Mouse (Mus musculus) CD8-positive naive resting alpha-beta T cell, adult 57 days (primary cell): Measurements from ENCODE around the gene Chst5. TPM values are rescaled to one million over a fixed set of nuclear protein-coding genes. Genes with fewer than 3 reads are reported as not detected.

ENCODE experiments used
- total RNA-seq: library from RNA; stranded (reverse); gene quantifications from one replicate; pipeline ENCODE4 v1.2.4, GENCODE M21; 2023

Gene Chst5
- total RNA-seq, result not detected

GRCm38 (mm10) chr8:111909621-111910450 is at the start of gene Chst5:
Gene Chst5, minus strand, starts transcription at chr8:111910447.

GRCm38 (mm10) chr8:111940171-111941100 is 30.2 kb upstream of the Chst5 start, which contains the start of gene Gabarapl2:
Gene Gabarapl2, plus strand, starts transcription at chr8:111940703.

GRCm38 (mm10) chr8:111933348-111934076 is 23.3 kb upstream of the Chst5 start, which contains the start of gene Tmem231:
Gene Tmem231, minus strand, starts transcription at chr8:111933881.

GRCm38 (mm10) chr8:111876355-111876948 is 33.8 kb downstream of the Chst5 start, which contains the start of gene Tmem170:
Gene Tmem170, minus strand, starts transcription at chr8:111876750.

GRCm38 (mm10) chr8:111853861-111854501 is 56.3 kb downstream of the Chst5 start, which contains the start of gene Cfdp1:
Gene Cfdp1, minus strand, starts transcription at chr8:111854291.

Other genes with a start within 250 kb of the Chst5 start
- 24.3 TPM for gene Ctrb1, start 219.4 kb downstream of the Chst5 start, total RNA-seq
- not detected for gene Bcar1, start 166.6 kb downstream of the Chst5 start, total RNA-seq
- 37.2 TPM for gene Cfdp1, start 56.2 kb downstream of the Chst5 start, total RNA-seq
- 2.5 TPM for gene Tmem170, start 33.7 kb downstream of the Chst5 start, total RNA-seq
- 0.98 TPM for gene Tmem231, start 23.4 kb upstream of the Chst5 start, total RNA-seq
- gene Gabarapl2, start 30.3 kb upstream of the Chst5 start, total RNA-seq, result 92.2 TPM
- 4.9 TPM for gene Adat1, start 81.9 kb upstream of the Chst5 start, total RNA-seq
- 82.9 TPM for gene Kars, start 100.9 kb upstream of the Chst5 start, total RNA-seq
- gene Terf2ip, start 101.0 kb upstream of the Chst5 start, total RNA-seq, result 12.7 TPM
- 0.46 TPM for gene Gm6793, start 104.6 kb upstream of the Chst5 start, total RNA-seq